Mouse (Mus musculus) activated CD4-positive, CD25-positive, alpha-beta regulatory T cell, adult 4 months (primary cell): ENCODE results near the gene Akap11. TPM values are rescaled to one million over a fixed set of nuclear protein-coding genes. Genes with fewer than 3 reads are reported as not detected.
A peak's percentile ranks its signal among the peaks of the same experiment; 100 is the strongest.

Experiments
- ATAC-seq: one replicate; pipeline ENCODE4 v1.8.0; 2017
- polyA plus RNA-seq, 2 experiments: library from polyadenylated mRNA; unstranded; fragments of 100-300 nt; shearing (Covaris generic); gene quantifications; one replicate each; pipeline ENCODE4 v1.2.1; 2017

The Akap11 gene
- polyA plus RNA-seq, 2 experiments from 2014 or later, result 6.9 to 11.6 TPM

- peak; percentile 45 for ATAC-seq
These were observed 88.6 kb downstream of the Akap11 start for GRCm38 (mm10) chr14:78448017-78448416.

GRCm38 (mm10) chr14:78447542-78447941 is 89.1 kb downstream of the Akap11 start:
- ATAC-seq, result no peak

Other genes starting within 250 kb of the Akap11 start
- 10 to 100 TPM; 10.7 to 12.4 TPM for gene Tnfsf11, start 228.8 kb downstream of the Akap11 start, polyA plus RNA-seq
- gene Dgkh, start 196.0 kb upstream of the Akap11 start, polyA plus RNA-seq, result 1 to 10 TPM; 1.6 to 2.7 TPM